Mouse (Mus musculus): ENCODE measurements around the gene Inka1. TPM values are rescaled to one million over a fixed set of nuclear protein-coding genes. Genes with fewer than 3 reads are reported as not detected.
A peak's percentile ranks its signal among the peaks of the same experiment; 100 is the strongest.

The Inka1 gene
- total and polyA plus RNA-seq, 3 experiments = 60.7 to 65.3 TPM; not detected in 1

- TF ChIP-seq EP300 (IDR thresholded peaks at IDR 0.05; ENCODE audit: low read depth in 1 of 2, low read length in 2 of 2) (no peak), ZKSCAN1 (IDR thresholded peaks at IDR 0.05; ENCODE audit: low read depth, low read length) (no peak), POLR2AphosphoS2 (IDR thresholded peaks at IDR 0.05; ENCODE audit: low read length) (no peak), NRF1 (IDR thresholded peaks at IDR 0.05; ENCODE audit: insufficient read depth, low read depth, low read length, poor library complexity, severe bottlenecking) (no peak), POLR2A (IDR thresholded peaks at IDR 0.05; ENCODE audit: control insufficient read depth in 1 of 2, insufficient read depth in 1 of 2, low read depth in 1 of 2, low read length in 2 of 2, poor library complexity in 1 of 2) (no peak; a peak in 1 of 4 replicates), RAD21 (IDR thresholded peaks at IDR 0.05; ENCODE audit: low read depth, low read length) (no peak), TBP (IDR thresholded peaks at IDR 0.05; ENCODE audit: low read depth, low read length) (no peak), MAZ (IDR thresholded peaks at IDR 0.05; ENCODE audit: low read depth, low read length) (0 out of 2 replicates have a peak, but pooled peaks have one; percentile 16), NELFE (IDR thresholded peaks at IDR 0.05; ENCODE audit: low read depth, low read length) (no peak; the same call in 1 of the 2 replicates), MYC (IDR thresholded peaks at IDR 0.05; ENCODE audit: low read depth, low read length) (no peak), ZNF384 (IDR thresholded peaks at IDR 0.05; ENCODE audit: low read depth, low read length) (no peak), USF2 (IDR thresholded peaks at IDR 0.05; ENCODE audit: borderline replicate concordance in 1 of 2, insufficient read depth in 1 of 2, low read depth in 1 of 2, low read length in 2 of 2) (no peak), UBTF (IDR thresholded peaks at IDR 0.05; ENCODE audit: borderline replicate concordance, insufficient read depth, low read depth, low read length) (no peak), CHD1 (IDR thresholded peaks at IDR 0.05; ENCODE audit: low read depth, low read length) (0 out of 2 replicates have a peak, but pooled peaks have one; percentile 85), RCOR1 (IDR thresholded peaks at IDR 0.05; ENCODE audit: low read depth, low read length) (no peak; the same call in 1 of the 2 replicates), KAT2A (conservative IDR thresholded peaks at IDR 0.05; ENCODE audit: low read depth, low read length) (no peak)
Measured at GRCm38 (mm10) chr9:108002778-108003530, 17.3 kb upstream of the Inka1 start (continued).

- peak; percentile 100 for DNase-seq (ENCODE audit: low read depth, low spot score)
- peak within 1 kb of the TSS; percentile 91 for H3K9ac ChIP-seq (ENCODE audit: control insufficient read depth, low read depth, low read length, poor library complexity, severe bottlenecking)
- H3K9me3 ChIP-seq (replicated peaks; ENCODE audit: insufficient read depth, low read length) = no peaks in the 10 kb centered on the region
- H3K4me3 ChIP-seq (ENCODE audit: control insufficient read depth in 1 of 2, insufficient read depth in 1 of 2, low read depth in 2 of 2, low read length in 2 of 2) = peak within 1 kb of the TSS; percentile 86 to 93
- H3K27ac ChIP-seq (ENCODE audit: control insufficient read depth, low read depth, low read length) = peak within 1 kb of the TSS; percentile 65
- peaks cover 39% of the 10 kb centered on the region for H3K79me2 ChIP-seq (ENCODE audit: control insufficient read depth, insufficient read depth, low read length, poor library complexity)
- TF ChIP-seq TBP (IDR thresholded peaks at IDR 0.05; ENCODE audit: low read depth, low read length) (peak; percentile 80), GABPA (IDR thresholded peaks at IDR 0.05; ENCODE audit: low read depth, low read length) (no peak), USF2 (IDR thresholded peaks at IDR 0.05; ENCODE audit: borderline replicate concordance in 1 of 2, insufficient read depth in 1 of 2, low read depth in 1 of 2, low read length in 2 of 2) (peak; percentile 88 to 97), MAX (IDR thresholded peaks at IDR 0.05; ENCODE audit: low read length) (peak; percentile 99), MXI1 (IDR thresholded peaks at IDR 0.05; ENCODE audit: low read depth, low read length) (peak; percentile 70), CHD2 (IDR thresholded peaks at IDR 0.05; ENCODE audit: low read length) (peak; percentile 82), NELFE (IDR thresholded peaks at IDR 0.05; ENCODE audit: low read depth, low read length) (peak; percentile 92), SIN3A (IDR thresholded peaks at IDR 0.05; ENCODE audit: low read length) (peak; percentile 70), POLR2AphosphoS2 (IDR thresholded peaks at IDR 0.05; ENCODE audit: low read length) (peak; percentile 89; the same call in 1 of the 2 replicates), USF1 (IDR thresholded peaks at IDR 0.05; ENCODE audit: low read depth, low read length) (peak; percentile 100), ZC3H11A (IDR thresholded peaks at IDR 0.05; ENCODE audit: low read depth, low read length) (no peak), POLR2A (IDR thresholded peaks at IDR 0.05; ENCODE audit: control insufficient read depth in 1 of 2, insufficient read depth in 1 of 2, low read depth in 1 of 2, low read length in 2 of 2, poor library complexity in 1 of 2) (peak; percentile 71 to 96), MEF2A (IDR thresholded peaks at IDR 0.05; ENCODE audit: extremely low read depth, insufficient replicate concordance, low read depth, low read length, poor library complexity, severe bottlenecking) (no peak), EP300 (IDR thresholded peaks at IDR 0.05; ENCODE audit: low read depth in 1 of 2, low read length in 2 of 2) (0 out of 4 replicates have a peak, but pooled peaks of 1 of the 2 experiments have one; percentile 9), TCF12 (IDR thresholded peaks at IDR 0.05; ENCODE audit: low read depth, low read length) (no peak; the same call in 1 of the 2 replicates), ZMIZ1 (IDR thresholded peaks at IDR 0.05; ENCODE audit: low read depth, low read length) (peak; percentile 85), HCFC1 (IDR thresholded peaks at IDR 0.05; ENCODE audit: low read depth, low read length) (peak; percentile 79), BHLHE40 (IDR thresholded peaks at IDR 0.05; ENCODE audit: borderline replicate concordance, low read depth, low read length) (peak; percentile 100), MYC (IDR thresholded peaks at IDR 0.05; ENCODE audit: low read depth, low read length) (peak; percentile 75), NRF1 (IDR thresholded peaks at IDR 0.05; ENCODE audit: insufficient read depth, low read depth, low read length, poor library complexity, severe bottlenecking) (peak; percentile 84)
- peaks cover 0 to 17% of the 10 kb centered on the region in 2 experiments; a peak in 2 of 4 replicates for H3K36me3 ChIP-seq (ENCODE audit: control insufficient read depth in 1 of 2, insufficient read depth in 2 of 2, low read length in 2 of 2)
- H3K27me3 ChIP-seq (ENCODE audit: control insufficient read depth in 1 of 2, insufficient read depth in 2 of 2, low read length in 2 of 2) = no peaks in the 10 kb centered on the region
- peaks cover 5 to 13% of the 10 kb centered on the region in 2 experiments for H3K4me1 ChIP-seq (ENCODE audit: control insufficient read depth in 1 of 2, insufficient read depth in 2 of 2, low read length in 2 of 2)
Measured at GRCm38 (mm10) chr9:108001922-108002770, 16.5 kb upstream of the Inka1 start, which contains the start of gene Ip6k1. Gene Ip6k1 (plus strand): TSS chr9:108002501.
